ENCODE assay signal across 14 mouse cellular contexts in the genomic region with DNA sequence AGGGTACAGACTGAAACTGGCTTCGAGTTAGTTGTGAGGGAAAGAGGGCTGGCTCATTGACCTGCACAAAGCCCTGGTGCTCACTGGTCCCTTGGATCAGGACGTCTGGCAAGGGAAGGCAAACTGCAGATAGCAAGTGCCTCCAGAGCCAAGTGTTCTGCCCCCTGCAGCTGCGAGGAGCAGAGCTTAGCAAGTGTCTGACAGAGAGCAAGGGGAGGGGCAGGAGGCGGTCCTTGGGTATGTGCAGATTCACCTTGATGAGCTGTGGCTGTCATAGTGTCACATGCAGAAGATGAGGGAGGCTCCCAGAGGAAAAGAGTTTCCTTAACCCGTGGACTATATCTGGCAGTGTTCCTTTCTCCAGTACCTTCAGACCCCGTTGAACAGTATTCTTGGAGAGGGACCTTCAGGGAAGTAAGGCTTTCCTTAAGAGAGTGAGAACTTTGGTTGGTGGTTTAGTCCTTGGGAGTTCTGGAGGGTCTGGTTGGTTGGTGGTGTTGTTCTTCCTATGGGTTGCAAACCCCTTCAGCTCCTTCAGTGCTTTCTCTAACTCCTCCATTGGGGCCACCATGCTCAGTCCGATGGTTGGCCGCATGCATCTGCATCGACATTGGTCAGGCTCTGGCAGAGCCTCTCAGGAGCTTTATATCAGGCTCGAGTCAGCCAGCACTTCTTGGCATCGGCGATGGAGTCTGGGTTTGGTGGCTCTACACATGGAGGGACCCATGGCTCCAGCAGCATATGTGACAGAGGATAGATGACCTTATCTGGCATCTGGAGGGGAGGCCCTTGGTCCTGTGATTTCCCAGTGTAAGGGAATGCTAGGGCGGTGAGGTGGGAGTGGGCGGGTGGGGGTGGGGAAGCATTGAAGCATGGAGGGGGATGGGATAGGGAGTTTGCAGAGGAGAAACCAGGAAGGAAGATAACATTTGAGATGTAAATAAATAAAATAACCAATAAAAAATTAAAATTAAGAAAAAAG.
A peak's percentile ranks its signal among the peaks of the same experiment; 100 is the strongest.
DNase-seq lines count a peak whose midpoint lies in the region; ATAC-seq and TF ChIP-seq lines count a peak whose summit lies in the region.
"Had no signal": no experiment of that assay in that cellular context is flagged by ENCODE, and none has a peak within 500 bp of the region (broad histone marks: within the 10 kb centered on the region; RNA-seq: fewer than 3 reads in every experiment).

No protein-coding gene starts in this region.

- H3K27ac ChIP-seq in heart, embryonic 15.5 days: no peak overlapping the region
- H3K27ac ChIP-seq in kidney, embryonic 15.5 days: peak overlapping the region; percentile 38; the same call in 1 of the 2 replicates
- H3K27ac ChIP-seq in stomach, postnatal 0 days (replicated peaks): no peak overlapping the region
- H3K27ac ChIP-seq in hindbrain, embryonic 10.5 days: no peak overlapping the region
- H3K27ac ChIP-seq: hindbrain, embryonic 14.5 days; limb, embryonic 10.5 days; midbrain, embryonic 15.5 days had no signal

- no peak overlapping the region for H3K4me3 ChIP-seq in heart, embryonic 15.5 days
- H3K4me3 ChIP-seq in kidney, embryonic 15.5 days (replicated peaks): no peak overlapping the region
- no peak overlapping the region for H3K4me3 ChIP-seq in stomach, postnatal 0 days (ENCODE audit: low read depth, low read length)
- no peak overlapping the region for H3K4me3 ChIP-seq in hindbrain, embryonic 10.5 days
- H3K4me3 ChIP-seq: limb, embryonic 10.5 days; midbrain, embryonic 15.5 days had no signal

- no peaks in the 10 kb centered on the region for H3K36me3 ChIP-seq in heart, embryonic 15.5 days
- no peaks in the 10 kb centered on the region for H3K36me3 ChIP-seq in kidney, embryonic 15.5 days
- no peaks in the 10 kb centered on the region for H3K36me3 ChIP-seq in stomach, postnatal 0 days (ENCODE audit: control insufficient read depth, insufficient read depth, low read length)
- H3K36me3 ChIP-seq in hindbrain, embryonic 10.5 days: no peaks in the 10 kb centered on the region
- H3K36me3 ChIP-seq: limb, embryonic 10.5 days; midbrain, embryonic 15.5 days had no signal

- 0 out of 2 replicates have a peak, but pooled peaks have one; percentile 14 for ATAC-seq in heart, embryonic 15.5 days (replicated peaks; ENCODE audit: insufficient number of reproducible peaks, insufficient read depth, low FRiP score, low read depth)
- peak; percentile 64; the same call in 1 of the 2 replicates for ATAC-seq in kidney, embryonic 15.5 days (replicated peaks; ENCODE audit: low FRiP score)
- peak; percentile 11; the same call in 1 of the 2 replicates for ATAC-seq in stomach, postnatal 0 days (ENCODE audit: low FRiP score, low TSS enrichment)
- ATAC-seq: forebrain, postnatal 0 days; midbrain, embryonic 15.5 days had no signal

- H3K9me3 ChIP-seq in heart, embryonic 15.5 days (replicated peaks): no peaks in the 10 kb centered on the region
- 0 out of 2 replicates have a peak, but pooled peaks cover 2% of the 10 kb centered on the region for H3K9me3 ChIP-seq in kidney, embryonic 15.5 days (replicated peaks)
- H3K9me3 ChIP-seq in stomach, postnatal 0 days (ENCODE audit: control insufficient read depth, low read length): no peaks in the 10 kb centered on the region
- H3K9me3 ChIP-seq in hindbrain, embryonic 10.5 days: no peaks in the 10 kb centered on the region
- H3K9me3 ChIP-seq: limb, embryonic 10.5 days; midbrain, embryonic 15.5 days had no signal

- intact Hi-C loops in heart, postnatal 25 days (cut with DNase I): no loop called here

- 50% methylated on average over 14 of the region's 14 CpGs for WGBS in heart, embryonic 15.5 days
- WGBS in kidney, embryonic 15.5 days: 57% methylated on average over 14 of the region's 14 CpGs
- WGBS in stomach, postnatal 0 days: 77% methylated on average over 14 of the region's 14 CpGs
- 74% methylated on average over 14 of the region's 14 CpGs for WGBS in hindbrain, embryonic 10.5 days

- H3K4me2 ChIP-seq in heart, embryonic 15.5 days: no peak overlapping the region
- H3K4me2 ChIP-seq in kidney, embryonic 15.5 days: no peak overlapping the region
- no peak overlapping the region for H3K4me2 ChIP-seq in stomach, postnatal 0 days (replicated peaks; ENCODE audit: low read depth)
- H3K4me2 ChIP-seq: hindbrain, embryonic 14.5 days; midbrain, embryonic 15.5 days had no signal

- no peak for TF ChIP-seq CTCF in stomach, postnatal 0 days (IDR thresholded peaks at IDR 0.05; ENCODE audit: low read depth)

- no peak for DNase-seq in heart, postnatal 25 days (ENCODE audit: low spot score)
- DNase-seq in brain, adult 2 months (ENCODE audit: low read depth, low spot score): peak; percentile 35
- no peak for DNase-seq in stomach, postnatal 0 days (ENCODE audit: low spot score)
- no peak for DNase-seq in ovary, adult 18-20 months (ENCODE audit: low spot score)
- DNase-seq in hindbrain, embryonic 10.5 days (ENCODE audit: low spot score): no peak
- no peak for DNase-seq in frontal cortex, postnatal 36 days (ENCODE audit: low spot score in 2 of 2)
- DNase-seq: forebrain, postnatal 0 days; lung, adult 18-20 months; right cerebral cortex, postnatal 4 days had no signal

- H3K4me1 ChIP-seq in heart, embryonic 15.5 days (replicated peaks): peaks cover 25% of the 10 kb centered on the region
- H3K4me1 ChIP-seq in kidney, embryonic 15.5 days: peaks cover 34% of the 10 kb centered on the region
- no peaks in the 10 kb centered on the region for H3K4me1 ChIP-seq in stomach, postnatal 0 days (replicated peaks; ENCODE audit: control insufficient read depth, insufficient read depth)
- H3K4me1 ChIP-seq in hindbrain, embryonic 10.5 days (replicated peaks): peaks cover 9% of the 10 kb centered on the region; the same call in 1 of the 2 replicates
- H3K4me1 ChIP-seq: midbrain, embryonic 15.5 days had no signal

- no peak for TF ChIP-seq EP300 in stomach, postnatal 0 days (optimal IDR thresholded peaks at IDR 0.05)

- no peaks in the 10 kb centered on the region; the same call in 1 of the 2 replicates for H3K27me3 ChIP-seq in heart, embryonic 15.5 days
- H3K27me3 ChIP-seq in kidney, embryonic 15.5 days: no peaks in the 10 kb centered on the region
- H3K27me3 ChIP-seq in stomach, postnatal 0 days (ENCODE audit: control insufficient read depth, insufficient read depth, low read length): no peaks in the 10 kb centered on the region
- H3K27me3 ChIP-seq in hindbrain, embryonic 10.5 days (ENCODE audit: insufficient read depth, poor library complexity, severe bottlenecking): no peaks in the 10 kb centered on the region
- H3K27me3 ChIP-seq: midbrain, embryonic 15.5 days had no signal

- no peak overlapping the region for H3K9ac ChIP-seq in heart, embryonic 15.5 days
- no peak overlapping the region for H3K9ac ChIP-seq in kidney, embryonic 15.5 days
- no peak overlapping the region for H3K9ac ChIP-seq in stomach, postnatal 0 days (ENCODE audit: low read length)
- H3K9ac ChIP-seq: forebrain, postnatal 0 days; hindbrain, embryonic 14.5 days; midbrain, embryonic 15.5 days had no signal

Comparison
In these comparisons a context has a peak if more than half of its experiments do, and no peak if none do; other contexts are left out.
1. ATAC-seq: peak in every context shown above with its lines; median percentile 64 in kidney, embryonic 15.5 days; 14 in heart, embryonic 15.5 days; 11 in stomach, postnatal 0 days.